Mouse (Mus musculus): ENCODE results near the gene Ttc33. TPM values are rescaled to one million over a fixed set of nuclear protein-coding genes. Genes with fewer than 3 reads are reported as not detected.

The Ttc33 gene
- total RNA-seq (2015; ENCODE audit: low replicate concordance) = 12.3 and 29.4 TPM in 2 replicates
- 26.4 and 28.4 TPM in 2 replicates for total RNA-seq (2017; ENCODE audit: low replicate concordance)

- ATAC-seq (replicated peaks; ENCODE audit: low FRiP score, poor library complexity, severe bottlenecking) = peak; percentile 92
Observed at GRCm38 (mm10) chr15:5185366-5186292, at the start of gene Ttc33. TSS of gene Ttc33 (plus strand) at chr15:5185525.

- peak; percentile 57 for ATAC-seq (replicated peaks; ENCODE audit: low FRiP score, poor library complexity, severe bottlenecking)
Observed at GRCm38 (mm10) chr15:5138021-5138856, 47.1 kb upstream of the Ttc33 start.

GRCm38 (mm10) chr15:5139366-5139765 is 46.0 kb upstream of the Ttc33 start:
- no peak for ATAC-seq (replicated peaks; ENCODE audit: low FRiP score, poor library complexity, severe bottlenecking)

GRCm38 (mm10) chr15:5139863-5140262 is 45.5 kb upstream of the Ttc33 start:
- peak; percentile 67 for ATAC-seq (replicated peaks; ENCODE audit: low FRiP score, poor library complexity, severe bottlenecking)

- ATAC-seq (replicated peaks; ENCODE audit: low FRiP score, poor library complexity, severe bottlenecking) = peak; percentile 50
Observed at GRCm38 (mm10) chr15:5140357-5140756, 45.0 kb upstream of the Ttc33 start.

- peak; percentile 44 for ATAC-seq (replicated peaks; ENCODE audit: low FRiP score, poor library complexity, severe bottlenecking)
Observed at GRCm38 (mm10) chr15:5142047-5142446, 43.3 kb upstream of the Ttc33 start.

GRCm38 (mm10) chr15:5142714-5143113 is 42.6 kb upstream of the Ttc33 start:
- no peak for ATAC-seq (replicated peaks; ENCODE audit: low FRiP score, poor library complexity, severe bottlenecking)

- peak; percentile 50 for ATAC-seq (replicated peaks; ENCODE audit: low FRiP score, poor library complexity, severe bottlenecking)
Observed at GRCm38 (mm10) chr15:5143361-5144020, 41.8 kb upstream of the Ttc33 start, which contains the start of gene Prkaa1. TSS of gene Prkaa1 (plus strand) at chr15:5143861.

- ATAC-seq (replicated peaks; ENCODE audit: low FRiP score, poor library complexity, severe bottlenecking) = peak; percentile 29; the same call in 1 of the 2 replicates
Observed at GRCm38 (mm10) chr15:5144021-5144778, 41.1 kb upstream of the Ttc33 start.

- 0 out of 2 replicates have a peak, but pooled peaks have one; percentile 15 for ATAC-seq (replicated peaks; ENCODE audit: low FRiP score, poor library complexity, severe bottlenecking)
Observed at GRCm38 (mm10) chr15:5145196-5145945, 40.0 kb upstream of the Ttc33 start.

- no peak for ATAC-seq (replicated peaks; ENCODE audit: low FRiP score, poor library complexity, severe bottlenecking)
Observed at GRCm38 (mm10) chr15:5149187-5149586, 36.1 kb upstream of the Ttc33 start.

- ATAC-seq (replicated peaks; ENCODE audit: low FRiP score, poor library complexity, severe bottlenecking) = no peak
Observed at GRCm38 (mm10) chr15:5152171-5152570, 33.2 kb upstream of the Ttc33 start.

GRCm38 (mm10) chr15:5154621-5155020 is 30.7 kb upstream of the Ttc33 start:
- ATAC-seq (replicated peaks; ENCODE audit: low FRiP score, poor library complexity, severe bottlenecking) = no peak

GRCm38 (mm10) chr15:5155093-5155492 is 30.2 kb upstream of the Ttc33 start:
- ATAC-seq (replicated peaks; ENCODE audit: low FRiP score, poor library complexity, severe bottlenecking) = no peak

- ATAC-seq (replicated peaks; ENCODE audit: low FRiP score, poor library complexity, severe bottlenecking) = 0 out of 2 replicates have a peak, but pooled peaks have one; percentile 57
Observed at GRCm38 (mm10) chr15:5156355-5156754, 29.0 kb upstream of the Ttc33 start.

GRCm38 (mm10) chr15:5157386-5157785 is 27.9 kb upstream of the Ttc33 start:
- no peak for ATAC-seq (replicated peaks; ENCODE audit: low FRiP score, poor library complexity, severe bottlenecking)

- no peak for ATAC-seq (replicated peaks; ENCODE audit: low FRiP score, poor library complexity, severe bottlenecking)
Observed at GRCm38 (mm10) chr15:5158827-5159226, 26.5 kb upstream of the Ttc33 start.

- ATAC-seq (replicated peaks; ENCODE audit: low FRiP score, poor library complexity, severe bottlenecking) = no peak
Observed at GRCm38 (mm10) chr15:5165121-5165773, 20.1 kb upstream of the Ttc33 start.
